Mouse (Mus musculus): ENCODE data around the gene Mymx.

DNA sequence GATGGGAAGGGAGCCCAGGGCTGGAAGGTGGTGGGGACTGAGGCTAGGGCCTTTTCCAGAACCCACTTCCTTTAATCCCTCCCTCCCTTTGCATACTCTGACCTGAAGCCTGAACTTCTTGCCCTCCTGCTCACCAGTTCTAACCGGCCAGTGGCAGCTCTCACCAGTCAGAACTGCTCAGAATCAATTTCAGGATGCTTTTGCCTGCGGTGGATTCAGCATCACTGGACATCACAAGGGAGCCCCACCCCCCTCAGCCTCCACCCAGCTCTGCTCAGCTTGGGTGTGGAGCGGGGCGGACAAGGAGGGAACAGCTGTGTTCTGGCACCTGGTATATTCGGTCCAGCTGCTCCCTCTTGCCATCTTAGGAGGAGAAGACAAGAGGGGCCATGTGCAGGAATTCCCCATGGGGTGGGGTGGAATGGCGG lies at the start of gene Mymx:
- no peak for TF ChIP-seq POLR2AphosphoS2 (IDR thresholded peaks at IDR 0.05; ENCODE audit: low read depth, low read length)
- no peak for TF ChIP-seq POLR2A (IDR thresholded peaks at IDR 0.05; ENCODE audit: low read depth, low read length)
- TF ChIP-seq EP300 (IDR thresholded peaks at IDR 0.05; ENCODE audit: low read length) = no peak

Data from CH12.LX (cell line).